Mouse (Mus musculus) forebrain, embryonic 14.5 days (tissue): ENCODE measurements around the gene 4933416C03Rik. TPM values are rescaled to one million over a fixed set of nuclear protein-coding genes. Genes with fewer than 3 reads are reported as not detected.
A peak's percentile ranks its signal among the peaks of the same experiment; 100 is the strongest.

ENCODE experiments used
- ATAC-seq: fragments of 200-750 bp; cut with Nextera tagmentation; 2 replicates; pipeline ENCODE4 v1.8.0; 2017; ENCODE audit warnings: mild to moderate bottlenecking, moderate library complexity
- DNase-seq: peaks from one replicate; pipeline ENCODE4 v3.0.0-alpha.2; 2015; ENCODE audit warnings: low spot score
- H3K27ac ChIP-seq: fragments of 300-500 bp; sonication (generic); 2 replicates; pipeline ENCODE4 v1.5.1; 2014; ENCODE audit warnings: low read depth, mild to moderate bottlenecking, control low read depth, low read length, moderate library complexity
- H3K27me3 ChIP-seq: fragments of 300-500 bp; sonication (generic); replicated peaks from 2 replicates; pipeline ENCODE4 v1.6.1; 2014; ENCODE audit warnings: low read length, control low read depth, mixed read lengths; ENCODE audit not compliant: control insufficient read depth, insufficient read depth
- H3K36me3 ChIP-seq: fragments of 300-500 bp; sonication (generic); 2 replicates; pipeline ENCODE4 v1.6.1; 2014; ENCODE audit warnings: low read length, control low read depth; ENCODE audit not compliant: control insufficient read depth, insufficient read depth
- H3K4me1 ChIP-seq: fragments of 300-500 bp; sonication (generic); 2 replicates; pipeline ENCODE4 v1.6.1; 2014; ENCODE audit warnings: antibody characterized with exemption, low read length, control low read depth; ENCODE audit not compliant: control insufficient read depth, insufficient read depth
- H3K4me2 ChIP-seq: fragments of 300-500 bp; sonication (generic); 2 replicates; pipeline ENCODE4 v1.6.1; 2014; ENCODE audit warnings: mild to moderate bottlenecking, control low read depth, low read length
- H3K4me3 ChIP-seq: fragments of 300-500 bp; sonication (generic); 2 replicates; pipeline ENCODE4 v1.5.1; 2014; ENCODE audit warnings: low read depth, low read length, control low read depth
- H3K9ac ChIP-seq: fragments of 300-500 bp; sonication (generic); 2 replicates; pipeline ENCODE4 v1.6.1; 2014; ENCODE audit warnings: mild to moderate bottlenecking, low read length, control low read depth, moderate library complexity
- H3K9me3 ChIP-seq: fragments of 300-500 bp; sonication (generic); replicated peaks from 2 replicates; pipeline ENCODE4 v1.6.1; 2016; ENCODE audit warnings: low read length, control low read depth, mixed read lengths; ENCODE audit not compliant: control insufficient read depth
- WGBS: fragments of 180-500 bp; shearing (Covaris S2); extraction: QIAGEN DNeasy Blood & Tissue Kit; methylation state at CpG from one replicate; pipeline ENCODE4 v1.1.7; 2014; 5-methylcytosine and 5-hydroxymethylcytosine counted together
- polyA plus RNA-seq: library from polyadenylated mRNA; unstranded; fragments of >200 nt; fragmentation: Nextera tagmentation; extraction: Ambion mirVana; gene quantifications from 2 replicates; pipeline ENCODE4 v1.2.1, GENCODE M21; 2014

Gene 4933416C03Rik
- polyA plus RNA-seq, 1 experiment from 2014 or later = not detected

DNA sequence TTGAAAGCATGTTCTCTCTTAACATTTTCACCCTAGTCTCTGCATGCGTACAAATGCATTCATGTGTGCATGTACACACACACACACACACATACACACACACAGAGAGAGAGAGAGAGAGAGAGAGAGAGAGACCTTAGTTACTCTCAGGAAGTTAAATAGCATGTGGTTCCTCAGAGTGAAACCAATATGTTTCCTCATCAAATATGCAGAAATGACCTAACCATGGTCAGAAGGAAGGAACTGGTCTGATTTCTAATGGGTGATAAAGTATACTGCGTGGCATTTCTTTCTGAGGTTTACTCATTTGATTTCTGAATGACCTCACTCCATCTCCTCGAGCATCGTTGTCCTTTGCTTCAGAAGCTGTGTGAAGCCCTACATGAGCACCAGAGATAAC, 17.5 kb upstream of the 4933416C03Rik start:
- Histone ChIP-seq H3K36me3 (no peaks in the 10 kb centered on the region), H3K4me2 (no peak overlapping the region), H3K27ac (no peak overlapping the region), H3K9ac (no peak overlapping the region), H3K4me1 (no peaks in the 10 kb centered on the region), H3K27me3 (no peaks in the 10 kb centered on the region), H3K4me3 (no peak overlapping the region), H3K9me3 (no peaks in the 10 kb centered on the region)
- WGBS = 91% methylated on average over 4 of the region's 4 CpGs
- DNase-seq = no peak
- no peak for ATAC-seq

DNA sequence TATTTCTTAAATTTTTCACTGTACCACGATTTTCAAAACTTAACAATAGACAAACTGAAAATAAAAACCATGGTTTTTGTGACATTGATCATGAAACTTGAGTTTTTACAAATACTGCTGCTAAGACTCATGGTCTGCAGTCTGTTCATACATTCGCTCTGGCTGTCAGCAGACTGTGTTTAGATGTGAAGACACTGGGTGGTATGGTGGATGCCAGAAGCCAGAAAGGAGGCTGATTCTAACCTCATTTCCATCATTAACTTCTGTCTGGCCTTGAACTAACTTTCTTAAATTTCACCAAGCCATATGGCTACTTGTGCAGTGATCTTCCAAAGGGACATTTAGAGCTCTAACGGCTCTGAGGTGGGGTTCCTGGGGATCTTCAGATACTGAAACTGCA, 16.7 kb upstream of the 4933416C03Rik start:
- 86% methylated on average over 3 of the region's 3 CpGs for WGBS
- Histone ChIP-seq H3K9me3 (no peaks in the 10 kb centered on the region), H3K4me2 (no peak overlapping the region), H3K27ac (no peak overlapping the region), H3K9ac (no peak overlapping the region), H3K27me3 (no peaks in the 10 kb centered on the region), H3K4me3 (no peak overlapping the region), H3K4me1 (no peaks in the 10 kb centered on the region), H3K36me3 (no peaks in the 10 kb centered on the region)
- ATAC-seq (no peak), DNase-seq (no peak)

DNA sequence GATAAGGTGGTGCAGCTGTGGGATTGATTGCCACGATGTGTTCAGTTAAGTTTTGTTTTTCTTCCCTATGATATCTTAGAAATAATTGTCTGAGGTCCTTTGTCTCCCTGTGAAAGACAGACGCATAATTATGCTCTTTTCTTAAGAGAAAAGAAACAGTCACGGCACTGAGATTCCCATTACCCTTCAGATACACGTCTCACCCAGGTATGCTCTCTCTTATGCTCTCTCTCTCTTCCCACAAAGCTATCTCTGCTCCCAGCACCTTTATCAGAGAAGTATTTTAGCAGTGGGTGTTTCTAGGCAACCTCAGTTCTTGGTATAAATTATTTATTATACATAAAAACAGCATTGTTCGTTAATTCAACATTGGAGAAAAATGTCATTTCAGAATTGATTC, 11.6 kb upstream of the 4933416C03Rik start:
- no peaks in the 10 kb centered on the region for H3K27me3 ChIP-seq
- no peaks in the 10 kb centered on the region for H3K9me3 ChIP-seq
- no peak overlapping the region for H3K4me2 ChIP-seq
- ATAC-seq (no peak), DNase-seq (no peak)
- H3K9ac ChIP-seq = no peak overlapping the region
- WGBS = 68% methylated on average over 5 of the region's 5 CpGs
- no peaks in the 10 kb centered on the region for H3K4me1 ChIP-seq
- H3K36me3 ChIP-seq = no peaks in the 10 kb centered on the region
- no peak overlapping the region for H3K27ac ChIP-seq
- H3K4me3 ChIP-seq = no peak overlapping the region

DNA sequence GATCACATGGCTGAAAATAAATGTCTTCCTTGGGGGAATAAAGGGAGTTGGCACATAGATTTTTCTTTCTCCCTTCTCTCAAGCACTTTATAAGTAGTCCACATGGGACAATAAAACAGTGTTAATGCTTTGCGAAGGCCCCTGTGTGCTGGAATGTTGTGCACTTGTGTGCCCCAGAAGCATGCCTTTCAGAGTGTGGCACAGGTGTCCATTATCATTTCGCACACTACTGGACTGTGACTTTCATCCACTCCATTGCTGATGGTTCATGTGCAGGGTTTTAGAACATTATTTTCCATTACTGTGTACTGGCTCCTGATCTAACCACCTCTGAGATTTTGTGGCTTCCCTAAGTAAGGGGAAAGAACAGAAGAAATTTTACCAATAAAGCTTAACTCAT, 10.1 kb upstream of the 4933416C03Rik start:
- Histone ChIP-seq H3K36me3 (no peaks in the 10 kb centered on the region), H3K4me1 (no peaks in the 10 kb centered on the region), H3K4me2 (no peak overlapping the region), H3K27me3 (no peaks in the 10 kb centered on the region), H3K9ac (no peak overlapping the region), H3K27ac (no peak overlapping the region), H3K9me3 (no peaks in the 10 kb centered on the region), H3K4me3 (no peak overlapping the region)
- ATAC-seq (no peak), DNase-seq (no peak)
- 85% methylated on average over 2 of the region's 2 CpGs for WGBS

DNA sequence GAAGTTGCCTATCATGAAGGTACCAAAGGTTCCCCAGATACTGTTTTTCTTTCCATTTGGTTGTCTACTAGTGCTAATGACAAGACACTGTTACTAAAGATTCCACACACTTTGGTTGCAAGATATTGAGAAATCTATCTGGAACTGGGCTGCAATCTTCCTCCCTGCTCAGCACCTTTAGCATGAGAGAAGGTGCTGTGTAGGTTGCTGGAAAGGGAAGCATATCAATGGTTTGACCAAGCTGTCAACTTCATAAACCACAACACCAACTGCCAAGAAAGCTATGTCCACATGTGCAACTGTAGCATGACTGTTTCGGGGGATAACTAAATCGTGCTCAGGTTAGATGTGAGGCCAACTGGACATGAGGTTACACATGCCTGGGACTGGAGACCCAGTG, 7.7 kb upstream of the 4933416C03Rik start:
- ATAC-seq (no peak), DNase-seq (no peak)
- Histone ChIP-seq H3K9me3 (no peaks in the 10 kb centered on the region), H3K27me3 (no peaks in the 10 kb centered on the region), H3K36me3 (no peaks in the 10 kb centered on the region), H3K4me1 (no peaks in the 10 kb centered on the region), H3K4me3 (no peak overlapping the region), H3K4me2 (no peak overlapping the region), H3K27ac (no peak overlapping the region), H3K9ac (no peak overlapping the region)
- WGBS = 94% methylated on average over 2 of the region's 2 CpGs

DNA sequence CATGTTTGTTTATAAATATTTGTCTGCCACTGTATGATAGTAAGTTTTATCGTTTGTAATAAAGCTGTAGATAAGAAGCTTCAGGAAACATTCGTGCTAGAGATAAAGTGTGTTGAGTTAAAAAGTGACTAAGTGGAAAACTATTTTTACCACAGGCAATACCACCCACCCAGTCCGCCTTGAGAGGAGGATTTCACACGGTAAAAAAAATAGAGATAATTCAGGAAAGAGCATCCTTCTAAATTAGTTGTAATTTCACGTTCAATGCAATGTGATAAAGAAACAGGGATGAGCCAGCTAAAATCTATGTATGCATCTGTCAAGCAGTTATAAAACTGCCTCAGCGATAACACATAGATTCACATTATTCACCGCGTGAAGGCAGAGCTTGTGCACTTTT, 3.3 kb upstream of the 4933416C03Rik start:
- 90% methylated on average over 8 of the region's 8 CpGs for WGBS
- no peak overlapping the region for H3K4me3 ChIP-seq

DNA sequence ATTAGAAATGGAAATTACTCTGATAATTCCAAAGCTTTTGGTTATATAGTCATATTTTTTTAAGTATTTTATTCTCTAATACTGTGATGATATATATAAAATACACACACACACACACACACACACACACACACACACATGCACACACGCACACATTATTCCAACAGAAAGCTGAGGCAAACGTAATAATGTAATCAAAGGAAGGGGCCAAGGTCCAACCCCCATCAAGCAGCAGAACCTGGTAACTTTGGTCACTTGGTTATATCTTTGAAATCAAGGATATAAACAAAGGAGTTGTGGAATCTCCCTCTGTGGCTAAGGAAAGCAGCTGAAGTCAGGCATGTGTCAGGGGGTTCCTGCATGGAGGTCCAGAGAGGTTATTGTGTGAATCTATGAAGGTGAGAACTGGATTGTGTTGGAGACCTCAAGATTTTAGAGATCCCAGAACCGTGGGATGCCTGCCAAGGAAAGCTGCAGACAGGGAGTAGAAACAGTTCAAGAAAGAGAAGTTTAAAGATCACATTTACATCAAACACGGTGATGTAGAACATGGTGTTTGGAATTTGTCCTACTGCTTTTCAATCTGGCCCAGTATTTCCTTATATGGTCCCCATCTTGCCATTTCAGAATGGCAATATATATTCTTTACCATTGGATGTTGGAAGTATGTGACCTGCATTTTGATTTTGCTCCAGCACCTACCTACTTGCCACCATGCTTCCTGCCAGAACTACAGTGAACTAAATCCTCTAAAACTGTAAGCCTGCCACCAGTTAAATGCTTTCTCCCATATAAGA, 2.4 kb upstream of the 4933416C03Rik start:
- ATAC-seq = no peak
- Histone ChIP-seq H3K36me3 (no peaks in the 10 kb centered on the region), H3K27me3 (no peaks in the 10 kb centered on the region), H3K27ac (no peak overlapping the region), H3K4me1 (no peaks in the 10 kb centered on the region), H3K4me2 (no peak overlapping the region), H3K9me3 (no peaks in the 10 kb centered on the region), H3K4me3 (no peak overlapping the region), H3K9ac (no peak overlapping the region)
- 82% methylated on average over 4 of the region's 4 CpGs for WGBS
- DNase-seq = no peak

More for the DNA sequence above, 3.3 kb upstream of the 4933416C03Rik start:
- H3K36me3 ChIP-seq = no peaks in the 10 kb centered on the region
- no peaks in the 10 kb centered on the region for H3K4me1 ChIP-seq
- no peak overlapping the region for H3K27ac ChIP-seq
- H3K9ac ChIP-seq = no peak overlapping the region
- H3K4me2 ChIP-seq = no peak overlapping the region
- no peaks in the 10 kb centered on the region for H3K9me3 ChIP-seq
- DNase-seq (no peak), ATAC-seq (no peak)
- no peaks in the 10 kb centered on the region for H3K27me3 ChIP-seq

DNA sequence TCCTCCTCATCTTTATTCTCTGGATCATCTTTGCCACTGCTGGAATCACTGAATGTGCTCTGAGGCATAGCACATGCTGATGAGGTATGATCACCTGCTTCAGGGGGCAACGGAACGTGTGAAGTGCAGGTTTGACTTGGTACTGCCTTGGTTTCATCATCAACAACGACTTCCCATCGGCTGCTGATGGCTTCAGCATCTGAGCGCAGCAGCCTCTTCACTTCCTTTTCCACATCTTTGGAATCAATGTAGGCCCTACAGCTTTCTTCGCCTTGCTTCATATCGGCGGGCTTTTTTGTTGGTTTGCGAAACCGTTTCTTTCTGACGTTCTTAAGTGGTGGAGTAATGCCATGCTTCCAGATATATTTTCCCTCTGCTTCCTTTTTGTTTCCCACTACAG, 849 bp downstream of the 4933416C03Rik start:
- Histone ChIP-seq H3K4me3 (no peak overlapping the region), H3K4me1 (no peaks in the 10 kb centered on the region)
- WGBS = 96% methylated on average over 11 of the region's 11 CpGs

DNA sequence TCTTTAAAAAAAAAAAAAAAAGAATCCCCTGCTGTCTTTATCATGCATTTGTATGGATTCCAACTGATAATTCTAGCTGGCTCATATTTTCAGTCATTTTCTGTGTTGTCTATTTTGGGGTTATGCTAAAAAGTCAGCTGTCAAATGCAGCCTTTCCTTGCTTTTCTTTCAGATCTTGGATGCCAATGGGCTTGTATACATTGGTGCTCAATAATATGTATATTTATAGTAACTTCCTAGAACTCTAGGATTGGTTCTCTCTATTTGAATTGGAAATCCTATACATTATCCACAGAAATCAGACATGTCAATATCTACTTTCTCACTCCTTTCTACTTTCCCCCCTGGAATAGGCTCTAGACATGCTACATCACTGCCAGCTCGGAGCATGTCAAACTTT, 5.0 kb downstream of the 4933416C03Rik start:
- no peaks in the 10 kb centered on the region for H3K9me3 ChIP-seq
- H3K4me1 ChIP-seq = no peaks in the 10 kb centered on the region
- H3K9ac ChIP-seq = no peak overlapping the region
- DNase-seq (peak; percentile 19), ATAC-seq (no peak)
- 84% methylated on average over 1 of the region's 1 CpGs for WGBS
- no peaks in the 10 kb centered on the region for H3K36me3 ChIP-seq
- no peak overlapping the region for H3K4me2 ChIP-seq
- no peak overlapping the region for H3K4me3 ChIP-seq
- no peaks in the 10 kb centered on the region for H3K27me3 ChIP-seq
- no peak overlapping the region for H3K27ac ChIP-seq

More for the DNA sequence above, 849 bp downstream of the 4933416C03Rik start:
- Histone ChIP-seq H3K9ac (no peak overlapping the region), H3K36me3 (no peaks in the 10 kb centered on the region), H3K9me3 (no peaks in the 10 kb centered on the region), H3K27me3 (no peaks in the 10 kb centered on the region), H3K4me2 (no peak overlapping the region), H3K27ac (no peak overlapping the region)
- DNase-seq (no peak), ATAC-seq (no peak)
